Mouse (Mus musculus) liver, embryonic 15.5 days (tissue): ENCODE results near the gene Fam71e1. TPM values are rescaled to one million over a fixed set of nuclear protein-coding genes. Genes with fewer than 3 reads are reported as not detected.
A peak's percentile ranks its signal among the peaks of the same experiment; 100 is the strongest.

Experiments used
- ATAC-seq: fragments of 200-750 bp; cut with Nextera tagmentation; 2 replicates; pipeline ENCODE4 v1.8.0; 2017; ENCODE audit warnings: moderate number of reproducible peaks, mild to moderate bottlenecking, moderate library complexity; ENCODE audit not compliant: insufficient read depth
- H3K27ac ChIP-seq: fragments of 300-500 bp; sonication (generic); replicated peaks from 2 replicates; pipeline ENCODE4 v1.5.1; 2015; ENCODE audit warnings: mild to moderate bottlenecking, inconsistent platforms
- H3K27me3 ChIP-seq: fragments of 300-500 bp; sonication (generic); 2 replicates; pipeline ENCODE4 v1.6.1; 2015; ENCODE audit warnings: mild to moderate bottlenecking, inconsistent platforms
- H3K36me3 ChIP-seq: fragments of 300-500 bp; sonication (generic); replicated peaks from 2 replicates; pipeline ENCODE4 v1.6.1; 2015; ENCODE audit warnings: moderate library complexity, mild to moderate bottlenecking, inconsistent platforms
- H3K4me1 ChIP-seq: fragments of 300-500 bp; sonication (generic); replicated peaks from 2 replicates; pipeline ENCODE4 v1.6.1; 2015; ENCODE audit warnings: inconsistent platforms
- H3K4me2 ChIP-seq: fragments of 300-500 bp; sonication (generic); 2 replicates; pipeline ENCODE4 v1.6.1; 2015; ENCODE audit warnings: moderate library complexity, mild to moderate bottlenecking, inconsistent platforms
- H3K4me3 ChIP-seq: fragments of 300-500 bp; sonication (generic); replicated peaks from 2 replicates; pipeline ENCODE4 v1.5.1; 2015; ENCODE audit warnings: mild to moderate bottlenecking, inconsistent platforms
- H3K9ac ChIP-seq: fragments of 300-500 bp; sonication (generic); 2 replicates; pipeline ENCODE4 v1.6.1; 2015; ENCODE audit warnings: moderate library complexity, mild to moderate bottlenecking, inconsistent platforms
- H3K9me3 ChIP-seq: fragments of 300-500 bp; sonication (generic); replicated peaks from 2 replicates; pipeline ENCODE4 v1.6.1; 2016; ENCODE audit warnings: inconsistent platforms
- WGBS: fragments of 180-500 bp; shearing (Covaris S2); methylation state at CpG from one replicate; pipeline ENCODE4 v1.1.7; 2015; ENCODE audit warnings: mixed read lengths; ENCODE audit not compliant: insufficient replicate concordance; 5-methylcytosine and 5-hydroxymethylcytosine counted together
- polyA plus RNA-seq: library from polyadenylated mRNA; unstranded; fragments of >200 nt; fragmentation: Nextera tagmentation; extraction: Ambion mirVana; gene quantifications from 2 replicates; pipeline ENCODE4 v1.2.1, GENCODE M21; 2015

The Fam71e1 gene
- polyA plus RNA-seq, 1 experiment from 2014 or later, result 2.0 TPM

DNA sequence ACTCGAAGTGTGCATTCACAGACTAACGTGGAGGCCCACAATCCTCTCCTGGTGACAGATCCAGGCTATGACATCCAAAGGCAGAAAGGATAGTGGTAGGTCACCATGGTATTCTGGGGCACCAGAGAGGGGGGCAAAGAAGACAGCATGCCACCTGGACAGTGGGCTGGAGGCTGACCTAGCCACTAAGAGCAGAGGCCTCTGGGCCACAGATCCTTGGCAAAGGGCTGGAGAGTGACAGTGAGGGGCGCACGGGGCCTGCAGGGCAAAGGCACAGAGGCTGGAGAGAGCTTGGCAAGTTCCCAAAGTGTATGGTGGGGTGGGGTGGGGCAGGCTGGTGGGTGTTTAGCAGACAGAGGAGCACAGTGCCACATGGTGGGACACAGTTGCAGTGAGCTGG is 6.1 kb upstream of the Fam71e1 start:
- H3K4me1 ChIP-seq, result peaks cover 14% of the 10 kb centered on the region
- ATAC-seq, result no peak
- 79% methylated on average over 4 of the region's 4 CpGs for WGBS
- no peak overlapping the region for H3K4me2 ChIP-seq
- peaks cover 60% of the 10 kb centered on the region for H3K36me3 ChIP-seq
- H3K9me3 ChIP-seq, result no peaks in the 10 kb centered on the region
- no peak overlapping the region for H3K27ac ChIP-seq
- no peak overlapping the region for H3K9ac ChIP-seq
- H3K27me3 ChIP-seq, result no peaks in the 10 kb centered on the region
- no peak overlapping the region for H3K4me3 ChIP-seq

DNA sequence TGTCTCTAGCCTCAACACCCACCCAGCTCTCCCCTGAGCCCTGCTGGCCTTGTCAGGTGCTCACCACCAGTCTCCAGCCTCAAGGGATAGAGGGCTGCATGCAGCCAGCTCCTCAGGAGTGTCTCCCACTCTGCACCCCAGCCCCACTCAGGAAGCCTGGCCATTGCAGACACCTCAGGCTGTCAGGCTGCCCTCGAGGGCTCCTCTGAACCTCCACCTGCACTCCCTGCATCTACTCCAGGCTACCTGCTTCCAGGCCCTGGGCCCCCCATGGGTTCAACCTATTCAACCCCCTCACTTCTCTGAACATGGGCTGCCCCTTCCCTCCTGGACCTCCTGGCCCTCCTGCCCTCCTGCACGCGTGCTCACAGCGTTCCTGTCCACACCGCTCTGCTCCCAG is 5.0 kb upstream of the Fam71e1 start:
- H3K4me3 ChIP-seq, result no peak overlapping the region
- no peaks in the 10 kb centered on the region for H3K27me3 ChIP-seq
- H3K27ac ChIP-seq, result no peak overlapping the region
- peaks cover 60% of the 10 kb centered on the region for H3K36me3 ChIP-seq
- WGBS, result 84% methylated on average over 5 of the region's 5 CpGs
- peaks cover 21% of the 10 kb centered on the region for H3K4me1 ChIP-seq
- no peaks in the 10 kb centered on the region for H3K9me3 ChIP-seq
- H3K9ac ChIP-seq, result no peak overlapping the region
- ATAC-seq, result no peak
- no peak overlapping the region for H3K4me2 ChIP-seq

DNA sequence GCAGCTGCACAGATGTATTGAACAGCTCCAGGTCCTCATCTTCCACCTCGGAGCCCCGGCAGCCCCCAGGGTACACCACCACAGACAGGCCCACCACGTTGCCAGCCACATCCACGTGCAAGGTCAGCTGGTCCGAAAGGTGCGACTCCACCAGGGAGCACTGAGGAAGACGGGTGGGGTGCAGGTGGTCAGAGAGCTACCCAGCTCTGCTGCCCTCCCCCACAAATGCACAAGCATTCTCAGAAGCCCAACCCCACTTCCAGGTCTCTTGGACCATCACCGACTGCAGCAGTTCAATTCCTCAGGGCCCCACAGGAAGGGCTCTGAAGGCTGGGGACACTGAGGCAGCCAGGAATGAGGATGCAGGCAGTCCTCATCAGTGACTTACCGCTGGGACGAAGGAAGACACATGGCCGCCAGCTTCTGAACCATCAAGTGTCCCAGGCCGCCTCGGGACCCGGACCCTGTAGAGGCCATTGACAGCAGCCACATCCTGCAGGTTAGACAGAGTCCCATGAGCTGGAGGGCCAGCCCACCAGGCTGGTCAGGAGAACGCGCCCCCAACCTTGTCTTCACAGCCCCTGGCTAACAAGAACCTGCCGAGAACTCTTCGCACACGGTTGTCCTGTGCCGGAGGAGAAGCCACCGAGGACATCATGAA is 4.1 kb upstream of the Fam71e1 start:
- Histone ChIP-seq H3K27ac (no peak overlapping the region), H3K36me3 (peaks cover 60% of the 10 kb centered on the region), H3K27me3 (no peaks in the 10 kb centered on the region), H3K9me3 (no peaks in the 10 kb centered on the region), H3K4me2 (no peak overlapping the region), H3K4me3 (no peak overlapping the region), H3K4me1 (peaks cover 28% of the 10 kb centered on the region), H3K9ac (no peak overlapping the region)
- ATAC-seq, result no peak
- WGBS, result 87% methylated on average over 21 of the region's 21 CpGs

DNA sequence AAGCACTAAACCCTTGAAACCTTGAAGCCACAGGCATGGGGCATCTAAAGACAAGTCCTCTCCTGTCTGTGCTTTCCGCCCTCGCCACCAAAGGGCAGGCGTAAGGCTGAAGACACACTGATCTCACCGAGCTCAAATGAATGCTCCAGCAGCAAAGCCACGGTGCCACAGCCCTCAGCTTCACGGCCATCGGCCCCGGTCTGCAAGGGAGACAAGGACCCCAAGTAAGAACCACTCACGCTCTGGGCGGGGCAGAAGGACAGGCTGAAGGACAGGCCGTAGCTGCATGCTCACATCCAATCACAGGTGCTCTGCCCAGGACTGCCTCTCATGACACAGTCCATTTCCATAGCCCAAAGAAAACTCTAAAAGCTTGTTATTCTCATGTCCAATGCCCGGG is 1.7 kb upstream of the Fam71e1 start:
- Histone ChIP-seq H3K4me1 (peaks cover 46% of the 10 kb centered on the region), H3K27me3 (peaks cover 8% of the 10 kb centered on the region), H3K36me3 (peaks cover 50% of the 10 kb centered on the region), H3K9me3 (no peaks in the 10 kb centered on the region), H3K9ac (no peak overlapping the region), H3K27ac (no peak overlapping the region), H3K4me2 (peak overlapping the region; percentile 95), H3K4me3 (peak overlapping the region; percentile 84)
- ATAC-seq, result no peak
- WGBS, result 88% methylated on average over 12 of the region's 12 CpGs

DNA sequence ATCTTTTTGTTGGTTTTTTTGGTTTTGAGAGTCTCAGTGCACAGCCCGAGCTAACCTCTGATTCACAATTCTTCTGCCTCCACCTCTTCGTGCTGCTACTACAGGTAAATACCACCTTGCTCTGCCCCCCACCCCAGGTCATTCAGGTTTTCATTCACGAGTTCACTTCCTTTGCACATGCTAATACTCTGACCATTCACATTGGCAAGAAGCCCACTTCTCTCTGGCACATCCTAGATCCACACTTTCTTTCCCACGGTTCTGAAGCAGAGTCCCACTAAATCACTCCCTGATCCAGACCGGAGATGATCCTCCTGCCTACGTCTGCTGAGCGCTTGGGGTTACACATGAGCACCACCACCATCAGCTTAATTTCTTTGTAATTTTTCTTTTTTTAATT is 1.3 kb upstream of the Fam71e1 start:
- 80% methylated on average over 7 of the region's 7 CpGs for WGBS
- Histone ChIP-seq H3K4me1 (peaks cover 46% of the 10 kb centered on the region), H3K9ac (peak overlapping the region; percentile 89), H3K4me3 (peak overlapping the region; percentile 84), H3K36me3 (peaks cover 46% of the 10 kb centered on the region), H3K27ac (peak overlapping the region; percentile 98; the same call in 1 of the 2 replicates), H3K4me2 (peak overlapping the region; percentile 95), H3K27me3 (peaks cover 12% of the 10 kb centered on the region), H3K9me3 (no peaks in the 10 kb centered on the region)
- no peak for ATAC-seq

DNA sequence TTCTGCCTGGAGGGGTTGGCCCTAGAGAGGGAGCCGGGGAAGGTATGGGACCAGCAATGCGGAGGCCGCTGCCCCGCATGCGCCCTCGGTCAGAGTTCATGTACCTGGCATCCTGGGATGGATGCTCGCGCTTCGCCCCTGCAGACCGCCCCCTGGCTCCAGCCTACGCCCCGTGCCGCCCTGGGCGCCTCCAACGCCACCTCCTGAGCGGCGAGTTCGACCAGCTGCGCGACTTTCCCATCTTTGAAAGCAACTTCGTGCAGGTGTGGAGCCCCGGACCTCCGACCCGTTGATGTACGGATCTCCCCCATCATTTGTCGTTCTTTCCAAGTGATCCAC is 359 bp downstream of the Fam71e1 start:
- Histone ChIP-seq H3K4me2 (peak overlapping the region; percentile 95), H3K36me3 (peaks cover 29% of the 10 kb centered on the region), H3K27ac (peak overlapping the region; percentile 98), H3K9ac (peak overlapping the region; percentile 89), H3K4me3 (peak overlapping the region; percentile 84), H3K27me3 (peaks cover 24% of the 10 kb centered on the region), H3K4me1 (peaks cover 51% of the 10 kb centered on the region), H3K9me3 (no peaks in the 10 kb centered on the region)
- WGBS, result 2% methylated on average over 26 of the region's 26 CpGs
- ATAC-seq, result peak; percentile 62

DNA sequence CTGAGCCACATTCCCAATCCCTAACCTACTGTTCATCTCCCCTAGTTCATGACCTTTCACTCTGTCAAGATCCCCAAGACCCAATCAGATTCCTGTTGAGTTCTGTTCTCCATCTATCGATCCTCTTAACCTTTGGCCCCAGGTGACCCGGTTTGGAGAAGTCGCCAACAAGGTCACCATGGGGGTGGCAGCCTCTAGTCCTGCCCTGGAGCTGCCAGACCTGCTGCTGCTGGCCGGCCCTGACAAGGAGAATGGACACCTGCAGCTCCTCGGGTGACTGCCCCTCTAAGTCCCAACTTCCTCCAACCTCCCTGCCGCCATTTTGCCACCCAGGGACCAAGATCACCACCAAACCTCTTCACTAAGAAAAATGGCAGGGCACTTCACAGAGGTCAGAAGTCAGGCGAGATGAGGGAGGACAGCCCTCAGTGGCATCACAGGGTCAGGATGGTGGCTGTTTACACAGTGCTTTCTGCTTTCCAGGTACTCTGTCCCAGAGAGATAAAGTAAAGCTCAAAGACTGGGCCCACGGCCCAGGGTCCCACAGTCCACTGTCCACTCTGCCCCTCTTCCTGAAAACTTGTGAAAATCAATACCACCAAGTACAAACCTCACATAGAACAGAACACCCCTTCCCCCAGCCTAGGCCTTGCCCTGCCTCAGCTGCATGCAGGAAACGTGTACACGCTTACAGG is 1.1 kb downstream of the Fam71e1 start:
- Histone ChIP-seq H3K27ac (peak overlapping the region; percentile 98), H3K4me3 (peak overlapping the region; percentile 84)
- WGBS, result 79% methylated on average over 10 of the region's 10 CpGs

DNA sequence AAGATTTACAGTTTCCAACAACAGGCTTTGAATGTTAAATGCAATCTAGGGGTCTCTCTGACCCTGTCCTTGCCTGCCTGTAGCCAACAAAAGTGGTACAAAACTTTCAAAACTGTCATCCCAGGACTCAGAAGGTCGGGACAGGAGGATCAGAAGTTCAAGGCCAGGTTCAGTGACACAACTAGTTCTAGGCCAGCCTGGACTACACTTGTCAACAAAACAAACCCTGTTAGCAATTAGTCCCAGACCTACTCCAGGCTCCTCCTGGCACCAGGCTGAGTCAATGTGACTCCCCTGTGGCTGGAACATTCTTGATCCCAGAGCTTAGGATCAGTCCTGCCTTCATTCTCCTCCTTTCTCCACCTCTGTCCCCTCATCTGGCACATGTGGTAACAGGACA is 2.5 kb downstream of the Fam71e1 start:
- Histone ChIP-seq H3K36me3 (peaks cover 9% of the 10 kb centered on the region), H3K9me3 (no peaks in the 10 kb centered on the region), H3K4me3 (no peak overlapping the region), H3K4me2 (no peak overlapping the region), H3K27ac (peak overlapping the region; percentile 98; the same call in 1 of the 2 replicates), H3K4me1 (peaks cover 48% of the 10 kb centered on the region), H3K27me3 (peaks cover 32% of the 10 kb centered on the region), H3K9ac (no peak overlapping the region)
- WGBS, result 35% methylated on average over 1 of the region's 1 CpGs
- no peak for ATAC-seq

More for the DNA sequence above, 1.1 kb downstream of the Fam71e1 start:
- Histone ChIP-seq H3K9ac (peak overlapping the region; percentile 89), H3K9me3 (no peaks in the 10 kb centered on the region), H3K27me3 (peaks cover 24% of the 10 kb centered on the region), H3K4me2 (peak overlapping the region; percentile 95), H3K4me1 (peaks cover 51% of the 10 kb centered on the region), H3K36me3 (peaks cover 22% of the 10 kb centered on the region)
- no peak for ATAC-seq

DNA sequence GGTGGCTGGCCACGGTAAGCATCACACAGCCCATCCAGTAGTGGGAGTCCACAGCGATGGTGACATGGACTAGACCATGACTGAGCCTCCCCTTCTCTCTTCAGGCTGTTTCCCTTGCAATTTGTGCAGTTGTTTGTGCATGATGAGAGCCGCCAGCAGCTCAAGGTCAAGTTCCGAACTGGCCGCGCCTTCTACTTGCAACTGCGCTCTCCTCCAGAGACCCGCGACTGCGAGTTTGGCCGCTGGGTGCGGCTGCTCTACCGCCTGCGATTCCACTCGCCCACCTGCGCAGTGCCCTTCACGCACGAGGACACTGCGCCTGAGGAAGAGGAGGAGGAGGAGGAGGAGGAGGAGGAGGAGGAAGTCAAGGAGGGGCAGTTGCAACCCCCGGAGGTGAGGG is 3.7 kb downstream of the Fam71e1 start:
- H3K4me1 ChIP-seq, result peaks cover 39% of the 10 kb centered on the region
- WGBS, result 52% methylated on average over 20 of the region's 20 CpGs

DNA sequence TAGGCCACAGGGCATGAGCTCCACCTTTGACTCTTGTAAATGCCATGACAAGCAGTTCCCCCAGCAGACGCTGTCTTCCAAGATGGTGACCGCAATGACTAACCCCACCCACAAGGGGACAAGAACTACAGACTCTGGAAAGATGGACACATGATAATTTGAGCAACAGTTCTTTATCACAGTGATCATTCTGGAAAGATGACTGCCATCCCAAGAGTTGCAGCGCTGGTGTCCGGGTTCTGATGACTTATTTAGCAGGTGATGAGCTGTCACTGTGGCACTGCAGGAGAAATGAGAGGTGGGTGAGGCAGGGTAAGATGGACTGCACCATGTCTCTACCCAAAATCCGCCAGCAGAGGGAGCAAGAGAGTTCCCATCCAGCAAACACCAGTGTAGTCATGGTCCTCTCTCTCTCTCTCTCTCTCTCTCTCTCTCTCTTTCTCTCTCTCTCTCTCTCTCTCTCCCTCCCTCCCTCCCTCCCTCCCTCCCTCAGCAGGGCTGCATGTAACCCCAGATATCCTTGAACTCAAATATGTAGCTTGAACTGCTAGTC is 5.3 kb downstream of the Fam71e1 start:
- Histone ChIP-seq H3K4me2 (no peak overlapping the region), H3K36me3 (no peaks in the 10 kb centered on the region), H3K27ac (no peak overlapping the region), H3K9ac (no peak overlapping the region), H3K4me3 (no peak overlapping the region), H3K9me3 (no peaks in the 10 kb centered on the region), H3K27me3 (peaks cover 32% of the 10 kb centered on the region), H3K4me1 (peaks cover 29% of the 10 kb centered on the region)
- 22% methylated on average over 5 of the region's 5 CpGs for WGBS
- no peak for ATAC-seq

More for the DNA sequence above, 3.7 kb downstream of the Fam71e1 start:
- Histone ChIP-seq H3K4me2 (no peak overlapping the region), H3K27me3 (peaks cover 32% of the 10 kb centered on the region), H3K9ac (no peak overlapping the region), H3K27ac (no peak overlapping the region), H3K36me3 (no peaks in the 10 kb centered on the region), H3K9me3 (no peaks in the 10 kb centered on the region), H3K4me3 (no peak overlapping the region)
- ATAC-seq, result no peak

DNA sequence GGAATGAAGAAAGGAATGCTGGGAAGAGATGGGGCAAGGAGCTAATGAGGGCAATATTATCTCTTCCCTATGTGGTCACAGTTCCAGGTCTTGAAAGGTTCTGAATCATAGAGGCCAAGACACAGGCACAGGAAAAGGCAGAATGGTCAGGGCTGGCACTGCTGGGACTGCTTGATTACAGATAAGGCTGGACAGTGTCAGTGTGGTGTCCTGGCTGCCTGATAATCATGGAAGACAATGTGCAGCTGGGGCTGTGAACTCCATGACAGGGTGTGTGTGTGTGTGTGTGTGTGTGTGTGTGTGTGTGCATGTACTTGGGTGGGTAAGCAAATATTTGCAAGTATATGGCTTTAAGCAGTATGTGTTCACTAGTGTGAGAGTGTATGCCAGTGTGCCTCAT is 11.1 kb downstream of the Fam71e1 start:
- no peak for ATAC-seq

More for the DNA sequence above, 11.1 kb downstream of the Fam71e1 start:
- H3K27me3 ChIP-seq, result peaks cover 43% of the 10 kb centered on the region
- no peak overlapping the region for H3K4me2 ChIP-seq
- H3K27ac ChIP-seq, result no peak overlapping the region
- no peak overlapping the region for H3K4me3 ChIP-seq
- no peak overlapping the region for H3K9ac ChIP-seq
- no peaks in the 10 kb centered on the region for H3K36me3 ChIP-seq
- H3K4me1 ChIP-seq, result no peaks in the 10 kb centered on the region
- no peaks in the 10 kb centered on the region for H3K9me3 ChIP-seq
